Mouse (Mus musculus): ENCODE measurements around the gene Gm49361.
A peak's percentile ranks its signal among the peaks of the same experiment; 100 is the strongest.

Gene Gm49361

GRCm38 (mm10) chr14:57729975-57730499 is 15.9 kb downstream of the Gm49361 start:
- no peak for DNase-seq (ENCODE audit: low spot score)

- DNase-seq (ENCODE audit: low spot score) = no peak
Observed at GRCm38 (mm10) chr14:57729364-57729763, 16.5 kb downstream of the Gm49361 start.

GRCm38 (mm10) chr14:57726172-57726571 is 19.7 kb downstream of the Gm49361 start:
- DNase-seq (ENCODE audit: low spot score) = no peak

- DNase-seq (ENCODE audit: low spot score) = no peak
Observed at GRCm38 (mm10) chr14:57724473-57724872, 21.4 kb downstream of the Gm49361 start.

- DNase-seq (ENCODE audit: low spot score) = no peak
Observed at GRCm38 (mm10) chr14:57718245-57718644, 27.7 kb downstream of the Gm49361 start.

- peak; percentile 22 for DNase-seq (ENCODE audit: low spot score)
Observed at GRCm38 (mm10) chr14:57716601-57717245, 29.2 kb downstream of the Gm49361 start.

GRCm38 (mm10) chr14:57712884-57713283 is 33.0 kb downstream of the Gm49361 start:
- DNase-seq (ENCODE audit: low spot score) = no peak

GRCm38 (mm10) chr14:57711059-57711458 is 34.8 kb downstream of the Gm49361 start:
- no peak for DNase-seq (ENCODE audit: low spot score)

GRCm38 (mm10) chr14:57709171-57709570 is 36.7 kb downstream of the Gm49361 start:
- DNase-seq (ENCODE audit: low spot score) = peak; percentile 48

- no peak for DNase-seq (ENCODE audit: low spot score)
Observed at GRCm38 (mm10) chr14:57708580-57708979, 37.3 kb downstream of the Gm49361 start.

- DNase-seq (ENCODE audit: low spot score) = peak; percentile 34
Observed at GRCm38 (mm10) chr14:57707100-57707893, 38.6 kb downstream of the Gm49361 start.

- no peak for DNase-seq (ENCODE audit: low spot score)
Observed at GRCm38 (mm10) chr14:57706760-57707099, 39.2 kb downstream of the Gm49361 start.

- DNase-seq (ENCODE audit: low spot score) = no peak
Observed at GRCm38 (mm10) chr14:57705759-57706158, 40.1 kb downstream of the Gm49361 start.

GRCm38 (mm10) chr14:57705075-57705474 is 40.8 kb downstream of the Gm49361 start:
- no peak for DNase-seq (ENCODE audit: low spot score)

- peak; percentile 41 for DNase-seq (ENCODE audit: low spot score)
Observed at GRCm38 (mm10) chr14:57701915-57702477, 43.9 kb downstream of the Gm49361 start.

- DNase-seq (ENCODE audit: low spot score) = no peak
Observed at GRCm38 (mm10) chr14:57699461-57699970, 46.4 kb downstream of the Gm49361 start.

GRCm38 (mm10) chr14:57699016-57699415 is 46.9 kb downstream of the Gm49361 start:
- DNase-seq (ENCODE audit: low spot score) = no peak

- DNase-seq (ENCODE audit: low spot score) = no peak
Observed at GRCm38 (mm10) chr14:57696066-57696465, 49.8 kb downstream of the Gm49361 start.

- peak; percentile 36 for DNase-seq (ENCODE audit: low spot score)
Observed at GRCm38 (mm10) chr14:57695550-57695949, 50.4 kb downstream of the Gm49361 start.

- DNase-seq (ENCODE audit: low spot score) = no peak
Observed at GRCm38 (mm10) chr14:57694246-57694645, 51.7 kb downstream of the Gm49361 start.

- DNase-seq (ENCODE audit: low spot score) = no peak
Observed at GRCm38 (mm10) chr14:57692517-57693130, 53.3 kb downstream of the Gm49361 start.

GRCm38 (mm10) chr14:57691316-57691715 is 54.6 kb downstream of the Gm49361 start:
- no peak for DNase-seq (ENCODE audit: low spot score)

Measured in embryo, embryonic 10.5 days (tissue).